Mouse (Mus musculus) cerebellum, postnatal 25 days (tissue): Measurements from ENCODE around the gene Palld.
A peak's percentile ranks its signal among the peaks of the same experiment; 100 is the strongest.

Source experiments
- DNase-seq, 2 experiments: peaks; one replicate each; pipeline ENCODE4 v3.0.0; 2021; ENCODE audit warnings: mixed read lengths in 2 of 2

Palld gene

DNA sequence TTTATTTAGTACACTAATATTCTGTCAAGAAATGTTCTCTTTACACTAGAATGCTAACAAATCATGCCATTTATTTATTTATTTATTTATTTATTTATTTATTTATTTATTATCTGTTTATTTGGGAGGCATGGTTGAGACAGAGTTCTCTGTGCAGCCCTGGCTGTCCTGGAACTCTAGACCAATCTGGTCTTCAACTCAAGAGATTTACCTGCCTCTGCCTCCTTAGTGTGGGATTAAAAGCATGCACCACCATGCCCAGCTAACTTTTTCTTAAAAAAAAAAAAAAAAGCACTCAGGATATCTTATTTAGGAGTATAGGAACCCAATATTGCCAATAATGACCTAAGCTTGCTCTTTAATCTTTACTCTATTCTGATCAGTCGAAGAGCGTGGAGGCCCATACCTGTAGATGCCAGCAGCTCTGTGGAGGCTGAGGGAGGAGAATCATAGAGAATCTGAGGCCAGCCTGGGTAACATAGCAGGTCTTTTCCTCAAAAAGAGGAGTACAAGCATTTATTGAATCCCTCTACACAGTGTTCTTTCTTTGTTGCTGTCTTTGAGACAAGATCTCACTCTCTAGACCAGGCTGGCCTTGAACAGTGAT, 415.5 kb downstream of the Palld start:
- DNase-seq = no peak

DNA sequence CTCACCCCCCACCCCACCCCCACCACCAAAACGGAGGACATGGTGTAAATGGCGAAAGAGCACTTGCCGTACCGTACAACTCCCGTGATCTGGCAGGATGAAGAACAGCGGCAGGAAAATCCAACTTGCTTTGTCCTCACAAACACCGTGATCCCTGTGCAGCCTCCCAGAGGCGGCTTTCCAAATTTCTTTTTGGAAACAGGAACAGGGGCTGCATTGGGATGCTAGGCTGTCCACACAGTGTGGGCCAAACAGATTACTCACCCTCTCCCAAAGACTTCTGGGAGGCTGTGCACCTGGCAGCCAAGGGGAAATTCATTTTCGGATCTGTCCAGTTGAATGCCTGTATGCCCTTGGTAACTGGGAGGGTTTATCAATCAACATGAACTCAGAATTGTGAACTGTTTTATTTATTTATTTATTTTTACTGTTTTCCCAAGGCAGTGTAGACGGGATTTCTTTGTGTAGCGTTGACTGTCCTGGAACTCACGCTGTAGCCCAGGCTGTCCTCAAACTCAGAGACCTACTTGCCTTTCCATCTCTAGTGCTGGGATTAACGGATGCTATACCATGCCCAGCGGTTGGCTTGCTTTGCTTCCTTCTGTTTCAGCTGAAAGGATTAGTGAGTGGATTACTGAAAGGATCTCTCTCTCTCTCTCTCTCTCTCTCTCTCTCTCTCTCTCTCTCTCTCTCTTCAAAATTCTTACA, 422.1 kb downstream of the Palld start:
- no peak for DNase-seq

DNA sequence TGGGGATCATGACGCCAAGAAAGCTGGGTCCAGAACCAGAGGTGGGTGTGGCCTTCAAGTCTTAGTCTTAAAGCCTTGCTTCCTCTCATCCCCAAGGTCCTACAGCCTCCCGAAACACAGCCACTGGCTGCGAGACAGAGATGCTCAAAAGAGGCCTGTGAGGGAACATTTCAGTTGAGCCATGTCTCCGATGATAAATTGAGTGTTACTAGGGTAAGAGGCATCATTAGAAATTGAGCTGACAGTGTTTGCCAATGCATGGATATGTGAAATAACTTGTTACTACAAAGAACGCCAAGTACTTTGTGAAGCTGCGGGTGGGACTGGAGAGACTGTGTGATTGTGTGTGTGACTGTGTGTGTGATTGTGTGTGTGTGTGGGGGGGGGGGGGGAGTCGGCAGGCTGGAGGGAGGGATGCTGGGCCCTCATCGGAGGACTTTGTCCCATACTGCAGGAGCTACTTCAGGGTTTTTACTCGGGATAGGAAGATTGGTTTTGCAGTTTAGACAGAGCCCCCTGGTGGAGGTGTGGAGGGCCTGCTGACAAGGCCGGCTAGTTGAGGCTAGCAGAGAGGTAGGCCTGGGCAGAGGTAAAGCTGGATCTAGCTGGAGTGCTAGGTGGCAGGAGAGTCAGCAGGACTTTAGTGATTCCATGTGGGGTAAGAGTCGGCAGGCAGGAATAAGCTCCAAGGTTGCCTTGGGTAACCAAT, 422.8 kb downstream of the Palld start:
- peak; percentile 26 to 53 for DNase-seq

DNA sequence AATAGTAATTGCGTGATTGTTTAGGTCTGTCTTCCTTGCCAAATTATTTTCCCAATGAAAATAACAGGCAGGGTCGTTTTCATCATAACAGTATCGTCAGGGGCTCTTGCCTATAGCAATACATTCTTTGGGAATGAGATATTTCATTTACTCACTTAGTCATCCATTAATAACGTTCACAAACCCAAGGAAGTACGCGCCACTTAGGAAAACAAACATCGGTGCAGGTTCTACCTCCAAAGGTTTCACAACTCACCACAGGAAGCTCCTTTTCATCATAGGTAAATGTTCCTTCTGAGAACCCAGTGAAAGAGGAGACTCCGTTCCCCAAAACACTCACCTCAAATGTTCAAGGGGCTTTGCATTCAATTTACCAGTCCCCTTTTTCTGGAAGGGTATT, 423.7 kb downstream of the Palld start:
- DNase-seq = no peak

GRCm38 (mm10) chr8:61478150-61478549, 424.3 kb downstream of the Palld start:
- no peak for DNase-seq

DNA sequence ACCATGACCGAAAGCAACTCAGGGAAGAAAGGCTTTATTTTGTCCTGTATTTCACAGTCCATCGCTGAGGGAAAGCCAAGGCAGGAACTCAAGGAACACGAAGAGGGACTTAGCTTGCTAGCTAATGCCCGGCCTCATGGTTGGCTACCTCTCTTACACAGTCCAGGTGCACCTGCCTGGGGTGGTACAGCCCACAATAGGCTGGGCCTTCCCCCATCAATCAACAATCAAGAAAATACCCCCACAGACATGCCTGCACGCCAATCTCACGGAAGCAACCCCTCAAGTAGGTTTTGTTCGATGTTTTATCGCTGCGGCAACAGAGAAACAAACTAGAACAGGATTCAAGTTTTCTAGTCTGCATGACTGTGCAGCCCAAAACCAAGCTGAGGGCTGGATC, 426.3 kb downstream of the Palld start:
- DNase-seq = no peak

- no peak for DNase-seq
These were observed 427.2 kb downstream of the Palld start for GRCm38 (mm10) chr8:61475251-61475673.

- no peak for DNase-seq
These were observed 432.3 kb downstream of the Palld start for GRCm38 (mm10) chr8:61470213-61470612.

DNA sequence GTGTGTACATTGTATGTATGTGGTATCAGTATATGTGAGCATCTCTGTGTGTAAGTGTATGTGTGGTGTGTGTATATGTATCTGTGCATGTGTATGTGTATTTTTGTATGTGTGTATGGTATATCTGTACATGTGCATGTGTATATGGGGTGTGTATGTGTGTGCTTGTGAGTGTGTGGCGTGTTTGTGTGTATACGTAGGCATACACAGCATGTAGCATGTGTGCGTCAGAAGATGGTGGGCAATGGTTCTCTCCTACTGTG, 435.0 kb downstream of the Palld start:
- no peak for DNase-seq

GRCm38 (mm10) chr8:61466696-61467552, 435.6 kb downstream of the Palld start:
- no peak for DNase-seq

DNA sequence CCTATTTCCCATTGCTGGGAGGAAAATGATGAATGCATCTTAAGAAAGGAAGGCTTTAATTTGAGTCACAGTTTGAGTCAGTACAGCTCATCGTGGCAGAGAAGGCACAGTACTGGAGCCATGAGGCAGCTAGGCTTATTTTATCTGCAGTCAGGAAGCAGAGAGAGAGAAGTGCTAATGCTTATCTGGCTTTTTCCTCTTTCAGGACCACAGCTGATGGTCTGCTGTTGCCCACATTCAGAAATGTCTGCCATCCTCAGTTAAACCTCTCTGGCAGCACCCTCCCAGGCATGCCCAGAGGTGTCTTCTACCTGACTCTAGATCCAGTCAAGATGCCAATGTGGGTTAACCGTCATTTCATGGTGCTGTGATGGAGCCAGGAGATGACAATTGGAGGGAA, 438.1 kb downstream of the Palld start:
- DNase-seq = no peak

GRCm38 (mm10) chr8:61462221-61462620, 440.3 kb downstream of the Palld start:
- no peak for DNase-seq
